Mouse (Mus musculus): Measurements from ENCODE around the gene Lrrc36.

GRCm38 (mm10) chr8:105470681-105471313 lies 57.4 kb downstream of the Lrrc36 start:
- no peak for TF ChIP-seq GATA1 (IDR thresholded peaks at IDR 0.05; ENCODE audit: borderline replicate concordance, low read length)
- TF ChIP-seq FLI1 (IDR thresholded peaks at IDR 0.05; ENCODE audit: low read length), result no peak
